Mouse (Mus musculus) cerebellum, postnatal 4 days (tissue): ENCODE data around the gene Slc16a8.

ENCODE experiments used
- DNase-seq, 2 experiments: peaks; one replicate each; pipeline ENCODE4 v3.0.0; 2022; ENCODE audit warnings: low spot score in 2 of 2, mixed read lengths in 1 of 2

Gene Slc16a8

DNA sequence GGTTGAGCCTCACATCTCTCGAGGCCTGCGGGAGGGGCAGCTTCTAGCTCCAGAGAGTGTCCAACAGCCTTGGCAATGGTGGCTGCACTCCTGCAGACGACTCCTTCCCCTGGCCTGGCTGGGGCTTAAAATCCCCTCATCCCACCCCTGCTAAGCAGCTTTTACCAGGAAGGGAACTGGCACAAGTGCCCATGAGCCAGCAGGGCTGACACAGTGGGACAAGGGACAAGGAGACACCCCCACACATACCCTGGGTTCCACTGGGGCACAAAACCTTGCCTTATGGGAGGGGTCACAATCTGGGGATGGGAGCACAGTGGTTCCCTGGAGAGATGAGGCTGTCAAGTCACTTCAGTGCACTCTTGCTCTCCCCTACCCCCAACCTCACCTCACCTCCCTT is at the start of gene Slc16a8:
Gene Slc16a8 (minus strand): TSS at position 101 of the 400 bp plus-strand sequence.
- no peak for DNase-seq

- peak in 1 of 2 experiments; percentile 28 for DNase-seq
These were observed 49.2 kb upstream of the Slc16a8 start for GRCm38 (mm10) chr15:79303725-79304124.

GRCm38 (mm10) chr15:79299563-79300155 is 45.1 kb upstream of the Slc16a8 start:
- no peak for DNase-seq

GRCm38 (mm10) chr15:79298553-79298952 is 44.0 kb upstream of the Slc16a8 start:
- DNase-seq = no peak

DNA sequence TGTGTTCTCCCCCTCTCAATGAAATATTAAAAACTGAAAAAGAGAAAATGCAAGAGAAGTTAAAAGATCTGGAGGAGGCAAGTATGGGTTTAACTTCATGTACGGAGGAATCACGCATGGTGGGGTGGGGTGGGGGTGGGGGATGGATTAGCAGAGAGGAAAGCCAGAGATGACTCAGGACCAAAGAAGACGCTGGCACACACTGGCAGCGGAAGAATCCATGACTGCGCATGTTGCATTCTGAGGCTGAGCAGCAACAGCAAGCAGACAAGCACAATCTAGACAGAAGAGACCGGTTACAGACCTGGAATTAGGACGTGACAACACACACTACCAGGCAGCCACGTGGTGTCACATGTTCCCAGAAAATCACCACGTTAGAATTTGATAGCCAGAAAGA is 38.2 kb upstream of the Slc16a8 start:
- no peak for DNase-seq

- DNase-seq = no peak
These were observed 35.8 kb upstream of the Slc16a8 start for GRCm38 (mm10) chr15:79290340-79290739.

GRCm38 (mm10) chr15:79289441-79289840 is 34.9 kb upstream of the Slc16a8 start:
- DNase-seq = no peak

DNA sequence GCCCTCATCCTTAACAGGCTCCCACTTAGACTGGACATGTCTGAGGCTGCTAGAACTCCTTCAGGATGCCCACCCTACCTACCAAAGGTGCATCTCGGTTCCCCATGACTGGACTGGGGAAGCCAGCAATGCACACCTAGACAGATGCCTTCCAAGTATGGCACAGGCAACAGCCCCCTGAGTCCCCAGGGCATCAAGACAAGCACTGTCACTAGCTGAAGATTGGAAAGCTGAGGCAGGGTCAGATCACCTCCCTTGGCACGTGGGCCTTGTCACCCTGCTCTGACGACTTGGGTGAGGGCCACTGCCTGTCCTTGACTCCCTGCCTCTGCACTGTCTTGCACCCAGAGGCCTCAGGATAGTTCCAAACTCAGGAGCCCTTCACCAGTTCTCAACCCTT is 33.8 kb upstream of the Slc16a8 start:
- no peak for DNase-seq

GRCm38 (mm10) chr15:79287091-79287490 is 32.5 kb upstream of the Slc16a8 start:
- no peak for DNase-seq

GRCm38 (mm10) chr15:79286141-79286540 is 31.6 kb upstream of the Slc16a8 start:
- no peak for DNase-seq

GRCm38 (mm10) chr15:79285399-79285798 is 30.8 kb upstream of the Slc16a8 start, which contains the start of gene Baiap2l2:
Gene Baiap2l2, minus strand, starts transcription at chr15:79285537.
- no peak for DNase-seq

GRCm38 (mm10) chr15:79283371-79283770 is 28.8 kb upstream of the Slc16a8 start:
- DNase-seq = no peak

DNA sequence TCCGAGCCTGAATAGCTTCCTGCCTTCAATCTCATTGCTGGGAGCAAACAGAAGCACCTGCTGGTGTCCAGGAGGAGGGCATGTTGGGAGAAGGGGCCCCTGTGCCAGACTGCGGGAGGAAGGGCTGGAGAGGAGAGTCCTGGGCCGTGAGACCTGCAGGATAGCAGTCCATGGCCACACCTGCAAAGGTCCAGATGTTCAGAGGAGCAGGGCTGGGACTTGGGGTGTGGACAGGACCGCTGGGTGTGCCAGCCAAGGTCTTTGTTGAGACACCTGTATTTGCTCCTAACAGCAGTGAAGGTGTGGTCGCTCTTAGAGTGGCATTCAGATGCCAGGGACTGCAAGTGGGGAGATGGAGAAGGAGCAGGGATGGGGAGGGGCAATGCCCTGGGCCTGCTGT is 27.9 kb upstream of the Slc16a8 start:
- DNase-seq = no peak

DNA sequence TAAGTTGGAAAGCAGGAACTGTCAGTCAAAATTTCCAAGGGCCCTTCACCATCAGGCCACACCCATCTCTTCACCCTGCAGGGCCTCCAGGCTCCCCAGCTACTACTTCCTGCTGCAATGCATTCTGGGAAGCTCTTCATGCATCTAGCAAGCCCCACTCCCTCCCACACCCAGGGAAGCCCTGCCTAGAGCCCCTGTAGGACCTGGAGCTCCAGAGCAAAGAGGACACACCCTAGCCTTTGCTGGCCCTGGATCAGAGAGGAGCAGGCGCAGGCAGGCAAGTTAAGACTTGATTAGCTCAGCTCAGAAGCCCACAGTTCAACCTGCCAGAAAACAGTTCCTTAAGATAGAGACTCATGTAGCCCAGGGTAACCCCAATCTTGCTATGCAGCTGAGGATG is 26.8 kb upstream of the Slc16a8 start:
- no peak for DNase-seq

- no peak for DNase-seq
These were observed 26.3 kb upstream of the Slc16a8 start for GRCm38 (mm10) chr15:79280850-79281249.

DNA sequence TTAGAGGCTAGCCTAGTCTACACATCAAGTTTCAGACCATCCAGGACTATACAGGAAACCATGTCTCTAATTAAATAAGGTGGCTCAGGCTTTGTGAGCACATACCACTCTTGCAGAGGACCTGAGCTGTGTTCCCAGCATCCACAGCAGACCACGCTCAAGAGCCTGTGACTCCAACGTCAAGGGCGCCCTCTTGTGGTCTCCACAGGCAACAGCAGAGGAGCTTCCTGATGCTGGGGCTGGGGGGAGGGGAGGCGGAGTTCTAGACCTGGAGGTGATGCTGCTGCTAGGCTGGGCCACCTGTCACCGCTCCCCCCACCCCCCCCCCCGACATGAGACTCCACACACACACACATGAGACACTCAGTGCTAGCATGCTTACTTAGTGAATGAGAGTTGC is 25.6 kb upstream of the Slc16a8 start:
- DNase-seq = no peak

DNA sequence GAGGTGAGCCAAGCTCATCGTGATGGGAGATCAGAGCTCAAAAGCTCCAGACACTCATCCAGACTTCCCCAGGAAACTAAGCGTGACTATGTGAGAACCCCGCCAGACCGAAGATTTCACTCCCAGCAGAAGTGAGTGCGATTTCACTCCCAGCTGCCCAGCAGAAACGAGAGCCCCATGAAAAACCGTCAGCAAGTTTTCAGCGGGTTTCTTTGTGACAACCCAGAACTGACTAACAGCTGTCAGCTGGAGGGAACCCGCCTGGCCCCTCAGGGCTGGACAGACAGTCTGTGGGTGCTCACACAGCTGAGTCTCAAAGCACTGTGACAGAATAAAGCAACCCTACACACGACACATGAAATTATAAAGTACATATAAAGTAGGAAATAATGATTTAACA is 23.2 kb upstream of the Slc16a8 start:
- DNase-seq = no peak

- DNase-seq = no peak
These were observed 18.5 kb upstream of the Slc16a8 start for GRCm38 (mm10) chr15:79273020-79273419.

DNA sequence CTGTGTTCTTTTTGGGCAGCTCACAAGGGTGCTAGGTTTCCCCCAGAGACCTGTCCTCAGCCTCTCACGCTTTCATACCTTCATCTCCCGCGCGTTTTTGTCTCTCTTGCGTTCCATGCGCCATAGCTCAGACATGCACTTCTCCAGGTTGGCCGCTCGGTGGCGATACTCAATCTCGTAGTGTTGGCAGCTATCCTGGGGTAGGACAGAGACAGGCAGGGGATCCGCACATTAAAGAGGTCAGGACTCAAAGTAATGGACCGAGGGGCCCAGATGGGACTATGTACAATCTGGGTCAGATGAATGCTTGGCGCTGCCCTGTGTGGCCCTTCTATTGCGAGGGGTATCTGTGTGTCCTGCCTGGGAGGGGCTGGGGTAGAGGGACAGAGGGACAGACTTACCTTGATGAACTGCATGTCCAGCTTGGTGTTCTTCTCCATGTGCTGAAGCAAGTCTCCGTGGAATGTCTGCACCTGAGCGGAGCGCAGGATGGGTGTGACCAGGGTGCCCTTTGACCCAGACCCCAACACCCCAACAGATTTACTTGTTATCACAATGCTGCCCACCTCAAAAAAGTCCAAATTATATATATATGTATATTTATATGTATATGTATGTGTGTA is 16.7 kb upstream of the Slc16a8 start:
- DNase-seq = peak in 1 of 2 experiments; percentile 48

DNA sequence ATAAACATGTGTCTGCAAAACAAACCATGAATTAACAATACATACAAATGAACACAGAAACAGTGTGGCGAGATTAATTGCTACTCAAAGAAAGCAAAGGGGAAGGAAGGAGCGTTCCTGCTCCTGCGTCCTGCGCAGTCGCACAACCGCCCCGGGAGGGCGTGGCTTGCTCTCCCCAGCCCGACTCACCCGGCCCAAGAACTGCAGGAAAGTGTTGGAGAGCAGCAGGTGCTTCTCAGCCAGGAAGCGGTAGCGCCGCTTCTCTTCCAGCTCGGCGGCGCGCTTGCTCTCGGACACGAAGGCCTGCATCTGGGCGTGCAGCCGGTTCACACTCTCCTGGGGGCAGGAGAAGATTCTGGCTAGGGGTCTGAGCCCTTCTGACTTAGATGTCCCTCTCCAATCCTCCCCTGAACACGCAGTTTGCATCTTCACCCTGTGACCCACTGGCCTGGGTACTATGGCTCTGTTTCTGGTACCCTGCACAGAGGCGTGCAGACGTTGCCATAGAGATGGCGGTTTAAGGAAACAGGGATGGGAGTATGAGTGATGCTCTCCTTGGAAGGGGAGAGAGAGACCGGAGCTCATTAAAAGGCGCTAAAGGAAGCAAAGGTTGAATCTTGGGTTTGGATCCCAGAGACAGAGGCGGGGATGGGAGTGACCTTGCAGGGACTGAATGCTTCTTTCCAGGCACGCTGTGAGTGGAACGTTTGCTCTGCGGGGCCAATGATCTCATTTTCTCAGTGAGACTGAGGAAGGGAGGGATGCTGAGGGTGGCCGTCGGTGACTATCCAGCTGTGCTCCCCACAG is 16.0 kb upstream of the Slc16a8 start:
- peak in 1 of 2 experiments; percentile 40 for DNase-seq

DNA sequence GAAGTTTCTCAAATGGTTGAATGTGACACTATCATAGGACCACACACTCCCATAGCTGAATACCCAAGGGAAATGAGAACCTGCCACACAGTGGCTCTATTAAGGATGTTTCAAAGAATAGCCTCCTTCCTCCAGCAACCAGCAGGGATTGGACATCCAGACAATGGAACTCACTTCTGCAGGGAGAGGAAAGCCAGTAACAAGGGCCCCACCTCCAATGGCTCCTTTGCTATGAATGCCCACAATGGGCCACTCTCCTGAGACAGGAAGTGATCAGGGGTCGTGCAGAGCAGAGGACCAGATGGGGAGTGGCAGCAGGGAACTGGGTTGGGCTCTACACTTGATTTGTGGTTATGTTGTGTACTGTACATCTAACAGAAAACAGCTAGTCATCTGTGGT is 14.0 kb upstream of the Slc16a8 start:
- DNase-seq = no peak

- no peak for DNase-seq
These were observed 10.8 kb upstream of the Slc16a8 start for GRCm38 (mm10) chr15:79265384-79265783.

- no peak for DNase-seq
These were observed 9.2 kb upstream of the Slc16a8 start for GRCm38 (mm10) chr15:79263726-79264125.
